Mouse (Mus musculus): ENCODE measurements around the gene Gm7534. TPM values are rescaled to one million over a fixed set of nuclear protein-coding genes. Genes with fewer than 3 reads are reported as not detected.
"Not testable (repeated sequence)": the region's sequence is repeated elsewhere in the genome, so short reads cannot be mapped to it uniquely, and the experiment has no call there.

The Gm7534 gene
- polyA plus RNA-seq, 1 experiment from 2014 or later: not detected

- H3K27ac ChIP-seq (replicated peaks): no peak overlapping the region
- 70% methylated on average over 3 of the region's 3 CpGs for WGBS
- no peak for ATAC-seq (ENCODE audit: low FRiP score, low read depth)
- peak overlapping the region; percentile 79 for H3K4me3 ChIP-seq
- H3K9me3 ChIP-seq: no peaks in the 10 kb centered on the region
- H3K4me1 ChIP-seq: peaks cover 10% of the 10 kb centered on the region
- H3K36me3 ChIP-seq: 0 out of 2 replicates have a peak, but pooled peaks cover 3% of the 10 kb centered on the region
- peak overlapping the region; percentile 89 for H3K4me2 ChIP-seq (replicated peaks)
- no peaks in the 10 kb centered on the region for H3K27me3 ChIP-seq
- peak overlapping the region; percentile 90 for H3K9ac ChIP-seq (replicated peaks)
Measured at GRCm38 (mm10) chr4:134185569-134185968, 17.2 kb downstream of the Gm7534 start.

- no peak overlapping the region for H3K9ac ChIP-seq (replicated peaks)
- 0 out of 2 replicates have a peak, but pooled peaks cover 3% of the 10 kb centered on the region for H3K36me3 ChIP-seq
- H3K27ac ChIP-seq (replicated peaks): no peak overlapping the region
- WGBS: 88% methylated on average over 3 of the region's 3 CpGs
- H3K9me3 ChIP-seq: no peaks in the 10 kb centered on the region
- H3K27me3 ChIP-seq: no peaks in the 10 kb centered on the region
- H3K4me3 ChIP-seq: no peak overlapping the region
- H3K4me1 ChIP-seq: peaks cover 10% of the 10 kb centered on the region
- no peak for ATAC-seq (ENCODE audit: low FRiP score, low read depth)
- H3K4me2 ChIP-seq (replicated peaks): no peak overlapping the region
Measured at GRCm38 (mm10) chr4:134183711-134184110, 19.1 kb downstream of the Gm7534 start.

GRCm38 (mm10) chr4:134181825-134182224 lies 21.0 kb downstream of the Gm7534 start:
- Histone ChIP-seq H3K36me3 (0 out of 2 replicates have a peak, but pooled peaks cover 3% of the 10 kb centered on the region), H3K4me2 (replicated peaks) (no peak overlapping the region), H3K4me1 (peaks cover 10% of the 10 kb centered on the region), H3K27ac (replicated peaks) (no peak overlapping the region), H3K9me3 (no peaks in the 10 kb centered on the region), H3K9ac (replicated peaks) (no peak overlapping the region), H3K4me3 (no peak overlapping the region), H3K27me3 (no peaks in the 10 kb centered on the region)
- no peak for ATAC-seq (ENCODE audit: low FRiP score, low read depth)

DNA sequence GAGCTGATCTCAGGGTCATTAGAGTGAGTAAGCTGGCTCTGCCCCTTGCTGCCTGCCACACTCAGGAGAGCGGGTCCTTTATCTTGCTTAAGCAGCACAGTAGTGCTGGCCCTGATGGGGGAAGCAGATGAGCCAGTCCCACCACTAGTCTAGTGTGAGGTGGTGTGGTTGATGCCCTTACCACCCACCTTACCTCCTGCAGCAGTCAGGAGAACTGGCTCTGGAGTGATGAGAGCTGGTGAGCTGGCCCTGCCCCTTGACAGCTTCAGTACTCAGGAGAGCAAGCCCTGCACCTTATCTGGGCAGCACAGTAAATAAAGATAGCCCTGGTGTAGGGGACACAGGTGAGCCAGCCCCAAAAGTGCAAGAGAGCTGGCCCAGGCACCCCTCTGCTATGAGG lies 21.7 kb downstream of the Gm7534 start:
- no peak for ATAC-seq (ENCODE audit: low FRiP score, low read depth)
- 100% methylated on average over 1 of the region's 1 CpGs for WGBS
- Histone ChIP-seq H3K9me3 (no peaks in the 10 kb centered on the region), H3K9ac (replicated peaks) (no peak overlapping the region), H3K4me1 (peaks cover 8% of the 10 kb centered on the region), H3K36me3 (0 out of 2 replicates have a peak, but pooled peaks cover 3% of the 10 kb centered on the region), H3K4me3 (no peak overlapping the region), H3K27ac (replicated peaks) (no peak overlapping the region), H3K4me2 (replicated peaks) (no peak overlapping the region), H3K27me3 (no peaks in the 10 kb centered on the region)

- H3K27me3 ChIP-seq: no peaks in the 10 kb centered on the region
- H3K4me2 ChIP-seq (replicated peaks): no peak overlapping the region
- H3K27ac ChIP-seq (replicated peaks): no peak overlapping the region
- no peak for ATAC-seq (ENCODE audit: low FRiP score, low read depth)
- no peak overlapping the region for H3K4me3 ChIP-seq
- no peaks in the 10 kb centered on the region for H3K4me1 ChIP-seq
- H3K9me3 ChIP-seq: no peaks in the 10 kb centered on the region
- no peak overlapping the region for H3K9ac ChIP-seq (replicated peaks)
- peaks cover 4% of the 10 kb centered on the region; the same call in 1 of the 2 replicates for H3K36me3 ChIP-seq
- 88% methylated on average over 3 of the region's 3 CpGs for WGBS
Measured at GRCm38 (mm10) chr4:134172391-134172790, 30.4 kb downstream of the Gm7534 start.

- no peak overlapping the region for H3K9ac ChIP-seq (replicated peaks)
- no peak overlapping the region for H3K4me2 ChIP-seq (replicated peaks)
- peaks cover 22% of the 10 kb centered on the region; the same call in 1 of the 2 replicates for H3K36me3 ChIP-seq
- H3K4me1 ChIP-seq: no peaks in the 10 kb centered on the region
- no peaks in the 10 kb centered on the region for H3K27me3 ChIP-seq
- 98% methylated on average over 3 of the region's 3 CpGs for WGBS
- H3K9me3 ChIP-seq: no peaks in the 10 kb centered on the region
- no peak overlapping the region for H3K27ac ChIP-seq (replicated peaks)
- no peak overlapping the region for H3K4me3 ChIP-seq
- no peak for ATAC-seq (ENCODE audit: low FRiP score, low read depth)
Measured at GRCm38 (mm10) chr4:134166906-134167305, 35.9 kb downstream of the Gm7534 start.

- Histone ChIP-seq H3K36me3 (peaks cover 20% of the 10 kb centered on the region; the same call in 1 of the 2 replicates), H3K9me3 (no peaks in the 10 kb centered on the region), H3K4me1 (no peaks in the 10 kb centered on the region), H3K27ac (replicated peaks) (no peak overlapping the region), H3K9ac (replicated peaks) (no peak overlapping the region), H3K4me3 (no peak overlapping the region), H3K27me3 (no peaks in the 10 kb centered on the region), H3K4me2 (replicated peaks) (no peak overlapping the region)
- 90% methylated on average over 3 of the region's 3 CpGs for WGBS
- ATAC-seq (ENCODE audit: low FRiP score, low read depth): no peak
Measured at GRCm38 (mm10) chr4:134165548-134166465, 37.0 kb downstream of the Gm7534 start.

DNA sequence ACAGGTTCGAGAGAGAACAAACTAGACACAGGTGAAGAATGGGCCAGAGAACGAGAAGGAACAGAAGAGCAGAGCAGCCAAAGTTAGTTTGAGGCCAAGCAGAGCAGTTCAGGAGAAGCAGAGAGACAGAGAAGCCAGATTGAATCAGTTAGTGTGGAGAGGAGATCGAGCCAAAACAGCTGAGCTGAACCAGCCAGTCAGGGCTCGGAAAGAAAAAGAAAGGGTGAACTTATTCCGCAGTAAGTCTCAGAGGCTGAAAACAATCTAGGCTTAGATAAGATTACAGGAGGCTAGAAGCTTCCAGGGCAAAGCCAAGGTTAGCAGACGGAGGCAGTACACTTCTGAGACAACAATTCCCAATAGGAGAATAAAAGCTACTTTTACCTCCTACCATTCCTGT lies 37.8 kb downstream of the Gm7534 start:
- no peak overlapping the region for H3K4me3 ChIP-seq
- no peak overlapping the region for H3K27ac ChIP-seq (replicated peaks)
- H3K9ac ChIP-seq (replicated peaks): no peak overlapping the region
- no peaks in the 10 kb centered on the region for H3K4me1 ChIP-seq
- no peak for ATAC-seq (ENCODE audit: low FRiP score, low read depth)
- no peak overlapping the region for H3K4me2 ChIP-seq (replicated peaks)
- 84% methylated on average over 6 of the region's 6 CpGs for WGBS
- peaks cover 20% of the 10 kb centered on the region; the same call in 1 of the 2 replicates for H3K36me3 ChIP-seq
- no peaks in the 10 kb centered on the region for H3K27me3 ChIP-seq
- H3K9me3 ChIP-seq: no peaks in the 10 kb centered on the region

- ATAC-seq (ENCODE audit: low FRiP score, low read depth): no peak
- peaks cover 20% of the 10 kb centered on the region; the same call in 1 of the 2 replicates for H3K36me3 ChIP-seq
- H3K4me2 ChIP-seq (replicated peaks): no peak overlapping the region
- H3K27me3 ChIP-seq: no peaks in the 10 kb centered on the region
- 92% methylated on average over 5 of the region's 6 CpGs for WGBS
- no peak overlapping the region for H3K4me3 ChIP-seq
- no peaks in the 10 kb centered on the region for H3K4me1 ChIP-seq
- H3K27ac ChIP-seq (replicated peaks): no peak overlapping the region
- H3K9me3 ChIP-seq: no peaks in the 10 kb centered on the region
- no peak overlapping the region for H3K9ac ChIP-seq (replicated peaks)
Measured at GRCm38 (mm10) chr4:134164591-134164990, 38.2 kb downstream of the Gm7534 start.

DNA sequence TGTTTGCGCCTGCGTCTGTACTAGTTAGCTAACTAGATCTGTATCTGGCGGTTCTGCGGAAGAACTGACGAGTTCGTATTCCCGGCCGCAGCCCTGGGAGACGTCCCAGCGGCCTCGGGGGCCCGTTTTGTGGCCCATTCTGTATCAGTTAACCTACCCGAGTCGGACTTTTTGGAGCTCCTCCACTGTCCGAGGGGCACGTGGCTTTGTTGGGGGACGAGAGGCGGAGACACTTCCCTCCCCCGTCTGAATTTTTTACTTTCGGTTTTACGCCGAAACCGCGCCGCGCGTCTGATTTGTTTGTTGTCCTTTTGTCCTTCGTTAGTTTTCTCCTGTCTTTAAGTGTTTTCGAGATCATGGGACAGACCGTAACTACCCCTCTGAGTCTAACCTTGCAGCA lies 42.7 kb downstream of the Gm7534 start:
- H3K4me1 ChIP-seq; H3K27me3 ChIP-seq; H3K9me3 ChIP-seq; H3K27ac ChIP-seq (replicated peaks); ATAC-seq (ENCODE audit: low FRiP score, low read depth): not testable (repeated sequence)
- peak overlapping the region; percentile 43; the same call in 1 of the 2 replicates for H3K9ac ChIP-seq (replicated peaks)
- peak overlapping the region; percentile 62 for H3K4me2 ChIP-seq (replicated peaks)
- 10% methylated on average over 30 of the region's 30 CpGs for WGBS
- H3K36me3 ChIP-seq: peaks cover 13% of the 10 kb centered on the region; the same call in 1 of the 2 replicates
- peak overlapping the region; percentile 48 for H3K4me3 ChIP-seq

DNA sequence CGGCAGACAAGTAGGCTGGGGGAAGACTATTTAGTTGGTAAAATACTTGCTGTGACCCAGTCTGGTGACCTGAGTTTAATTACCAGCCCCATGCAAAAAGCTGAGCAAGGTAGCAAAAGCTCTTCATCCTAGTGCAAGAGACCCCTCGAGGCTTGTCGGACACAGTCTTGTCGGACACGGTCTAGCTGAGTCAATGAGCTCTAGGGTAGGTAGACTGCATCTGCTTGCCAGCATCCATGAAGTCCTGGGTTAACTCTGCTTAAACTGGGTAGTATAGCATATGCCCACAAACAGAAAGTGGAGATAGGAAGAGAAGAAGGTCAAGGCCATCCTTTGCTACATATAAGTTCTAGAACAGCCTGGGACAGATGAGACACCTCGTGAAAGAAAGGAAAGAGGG lies 44.0 kb downstream of the Gm7534 start:
- peaks cover 7% of the 10 kb centered on the region; the same call in 1 of the 2 replicates for H3K27me3 ChIP-seq
- no peaks in the 10 kb centered on the region for H3K4me1 ChIP-seq
- no peak overlapping the region for H3K9ac ChIP-seq (replicated peaks)
- H3K36me3 ChIP-seq: peaks cover 13% of the 10 kb centered on the region; the same call in 1 of the 2 replicates
- 85% methylated on average over 6 of the region's 6 CpGs for WGBS
- no peaks in the 10 kb centered on the region for H3K9me3 ChIP-seq
- no peak overlapping the region for H3K4me3 ChIP-seq
- no peak for ATAC-seq (ENCODE audit: low FRiP score, low read depth)
- H3K27ac ChIP-seq (replicated peaks): no peak overlapping the region
- H3K4me2 ChIP-seq (replicated peaks): no peak overlapping the region

- Histone ChIP-seq H3K9ac (replicated peaks) (no peak overlapping the region), H3K27ac (replicated peaks) (no peak overlapping the region), H3K9me3 (no peaks in the 10 kb centered on the region), H3K4me3 (no peak overlapping the region), H3K27me3 (peaks cover 7% of the 10 kb centered on the region; the same call in 1 of the 2 replicates), H3K36me3 (peaks cover 25% of the 10 kb centered on the region), H3K4me1 (no peaks in the 10 kb centered on the region), H3K4me2 (replicated peaks) (no peak overlapping the region)
- WGBS: 80% methylated on average over 2 of the region's 2 CpGs
- ATAC-seq (ENCODE audit: low FRiP score, low read depth): no peak
Measured at GRCm38 (mm10) chr4:134157558-134157957, 45.2 kb downstream of the Gm7534 start.

Measured in midbrain, embryonic 12.5 days (tissue).